Mouse (Mus musculus) adrenal gland, adult 8-10 months (tissue): ENCODE measurements around the gene Gli1. TPM values are rescaled to one million over a fixed set of nuclear protein-coding genes. Genes with fewer than 3 reads are reported as not detected.

Experiments
- DNase-seq: peaks from one replicate; pipeline ENCODE4 v3.0.0; 2022
- total RNA-seq, 4 experiments: library from RNA; stranded (reverse); gene quantifications; 2 replicates each; pipeline ENCODE4 v1.2.4; 2022

The Gli1 gene
- total RNA-seq, result 1 to 10 TPM; 4.4 to 6.4 (median 5.2) TPM

DNA sequence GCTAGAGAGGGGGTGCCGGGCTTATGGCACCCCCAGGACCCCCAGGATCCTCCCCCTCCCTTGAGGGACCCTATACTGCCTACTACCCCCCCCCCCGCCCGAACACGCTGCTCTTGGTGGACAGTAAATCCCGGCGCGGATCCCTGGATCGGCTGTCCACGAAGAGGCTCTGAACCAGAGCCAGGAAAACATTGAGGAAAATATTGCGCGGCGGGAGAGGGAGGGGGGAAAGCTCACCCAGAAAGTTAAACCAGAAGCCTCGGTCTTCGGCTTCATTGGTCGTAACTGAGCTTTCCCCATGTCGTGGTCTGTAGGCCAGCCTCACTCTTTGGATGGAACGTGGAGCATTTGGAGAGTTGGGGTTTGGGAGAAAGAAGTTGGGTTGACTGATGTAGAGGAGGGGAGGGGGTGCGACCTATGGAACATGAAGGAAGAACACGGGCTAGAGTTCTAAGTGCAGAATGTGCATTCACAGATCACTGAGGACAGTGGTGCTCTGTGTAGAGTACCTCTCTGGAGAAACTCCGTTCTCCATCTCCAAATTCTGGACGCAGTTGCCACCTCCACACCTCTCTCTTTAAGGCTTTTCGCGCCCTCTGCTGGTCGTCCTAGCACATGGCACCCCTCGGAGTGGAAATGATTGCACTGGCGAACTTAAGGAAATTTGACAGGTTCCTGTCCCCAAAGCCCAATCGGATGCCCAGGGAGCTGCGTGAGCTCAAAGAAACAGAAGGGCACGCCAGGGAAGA lies at the start of gene Gli1:
Gene Gli1, minus strand, starts transcription at position 84 of the 749 bp plus-strand sequence.
- DNase-seq, result peak; percentile 73

DNA sequence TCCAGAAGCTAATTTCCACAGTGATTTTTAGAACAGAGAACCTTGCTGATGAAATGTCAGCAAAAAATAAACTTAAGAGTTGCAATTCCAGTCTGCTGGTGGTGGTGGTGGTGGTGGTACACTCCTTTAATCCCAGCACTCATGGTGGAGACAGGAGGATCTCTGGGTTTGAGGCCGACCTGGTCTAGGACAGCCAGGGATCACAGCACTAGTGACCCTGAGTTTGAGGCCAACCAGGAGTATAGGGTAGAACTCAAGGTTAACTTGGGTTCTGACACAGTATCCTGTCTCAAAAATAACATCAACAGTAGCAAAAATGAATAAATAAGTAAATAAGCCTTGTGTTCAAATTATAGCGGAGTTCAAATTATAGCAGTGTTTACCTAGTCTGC lies 40.0 kb upstream of the Gli1 start:
- DNase-seq, result no peak

DNA sequence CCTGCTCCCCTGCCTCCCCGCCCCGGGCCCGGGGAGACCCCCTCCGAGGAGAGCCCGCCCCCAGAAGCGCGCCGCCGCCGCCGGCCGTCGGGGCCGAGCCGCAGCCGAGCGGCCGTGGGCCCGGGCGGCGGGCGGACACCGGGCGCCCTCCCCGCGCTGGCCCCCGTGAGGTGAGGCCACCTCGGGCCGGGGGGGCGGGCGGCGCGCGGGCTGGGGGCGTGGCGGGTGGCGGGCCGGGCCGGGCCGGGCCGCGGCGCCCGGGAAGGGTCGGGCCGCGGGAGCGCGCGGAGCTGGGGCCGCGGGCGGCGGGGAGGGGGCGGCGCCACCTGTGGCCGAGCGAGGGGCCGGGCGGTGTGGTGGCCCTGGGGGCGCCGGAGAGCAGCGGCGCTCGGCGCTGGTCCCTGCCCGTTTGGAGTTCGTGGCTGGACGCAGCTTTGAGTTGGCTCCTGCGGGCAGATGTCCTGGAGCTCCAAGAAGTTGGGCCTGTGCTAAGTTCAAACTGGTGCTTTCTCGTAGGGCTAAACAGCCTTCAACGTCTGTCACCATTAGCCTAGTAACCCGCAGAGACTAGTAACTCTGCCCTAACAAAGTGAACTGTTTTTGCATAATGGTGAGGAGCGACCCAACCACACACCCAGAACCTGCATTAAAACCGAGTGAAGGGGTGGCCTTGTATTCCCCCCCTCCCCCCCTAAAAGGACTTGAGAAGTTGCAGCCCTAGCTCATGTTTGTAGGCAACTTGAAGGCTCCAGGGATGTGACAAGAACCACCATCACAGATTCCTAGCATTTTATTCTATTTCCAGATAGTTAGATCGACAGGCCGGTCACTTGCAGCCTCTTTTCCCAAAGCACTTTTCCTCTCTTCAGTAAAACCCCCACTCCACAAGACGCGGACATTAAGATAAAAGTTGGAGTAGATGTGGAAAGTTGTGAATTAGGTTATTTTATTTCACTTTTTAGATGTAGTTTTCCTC lies 39.3 kb upstream of the Gli1 start:
- DNase-seq, result peak; percentile 36

DNA sequence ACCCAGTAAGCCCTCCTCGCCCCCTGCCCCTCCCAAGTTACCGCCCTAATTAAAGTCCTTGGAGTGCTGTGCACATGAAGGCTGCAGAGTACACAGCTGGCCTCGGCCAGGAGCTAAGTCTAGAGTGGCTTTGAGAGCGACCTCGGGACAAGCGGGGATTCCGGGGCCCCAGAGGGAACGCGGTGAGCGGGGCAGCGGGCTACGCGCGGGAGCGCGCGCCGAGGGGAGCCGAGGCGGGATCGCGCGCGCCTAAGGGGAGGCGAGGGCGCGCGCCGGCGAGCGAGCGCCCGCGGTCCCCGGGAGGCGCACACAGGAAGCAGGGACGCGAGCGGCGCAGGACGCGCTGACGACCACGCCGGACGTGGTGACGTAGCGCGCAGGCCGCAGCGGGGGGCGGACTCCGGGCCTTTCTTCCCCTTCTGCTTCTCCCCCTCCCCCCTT lies 38.5 kb upstream of the Gli1 start, which contains the start of gene R3hdm2:
Gene R3hdm2, plus strand, starts transcription at position 77 of the 441 bp plus-strand sequence.
- DNase-seq, result peak; percentile 85

DNA sequence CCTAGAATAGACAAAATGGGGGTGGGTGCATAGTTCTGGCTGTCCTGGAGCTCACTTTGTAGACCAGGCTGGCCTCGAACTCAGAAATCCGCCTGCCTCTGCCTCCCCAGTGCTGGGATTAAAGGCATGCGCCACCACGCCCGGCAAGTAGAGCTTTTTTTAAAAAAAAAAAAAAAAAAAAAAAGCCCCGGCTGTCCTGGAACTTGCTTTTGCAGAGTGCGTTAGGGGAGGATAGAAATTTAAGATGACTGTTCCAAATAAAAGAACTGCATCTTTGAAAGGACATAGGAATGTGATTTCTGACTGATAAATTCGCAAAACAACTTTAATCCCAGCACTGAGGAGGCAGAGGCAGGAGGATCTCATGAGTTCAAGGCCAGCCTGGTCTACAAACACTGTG lies 37.9 kb upstream of the Gli1 start:
- no peak for DNase-seq

DNA sequence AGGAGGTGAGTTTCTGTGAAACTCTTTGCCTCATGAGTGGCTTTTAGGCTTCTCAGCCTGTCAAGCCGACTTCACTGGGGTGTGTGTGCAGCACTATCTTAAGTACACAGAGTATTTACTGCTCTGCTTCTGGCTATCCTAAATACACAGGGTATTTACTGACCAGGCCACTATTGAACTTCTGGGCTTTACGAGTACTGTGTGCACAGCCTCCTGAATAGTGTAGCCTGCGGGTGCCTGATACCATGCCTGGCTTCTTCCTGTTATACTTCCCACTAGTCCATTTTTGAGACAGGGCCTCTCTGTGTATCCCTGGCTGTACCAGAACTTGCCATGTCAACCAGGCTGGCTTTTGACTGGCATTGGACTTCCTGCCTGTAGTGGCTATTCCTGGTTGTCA lies 35.9 kb upstream of the Gli1 start:
- DNase-seq, result no peak

DNA sequence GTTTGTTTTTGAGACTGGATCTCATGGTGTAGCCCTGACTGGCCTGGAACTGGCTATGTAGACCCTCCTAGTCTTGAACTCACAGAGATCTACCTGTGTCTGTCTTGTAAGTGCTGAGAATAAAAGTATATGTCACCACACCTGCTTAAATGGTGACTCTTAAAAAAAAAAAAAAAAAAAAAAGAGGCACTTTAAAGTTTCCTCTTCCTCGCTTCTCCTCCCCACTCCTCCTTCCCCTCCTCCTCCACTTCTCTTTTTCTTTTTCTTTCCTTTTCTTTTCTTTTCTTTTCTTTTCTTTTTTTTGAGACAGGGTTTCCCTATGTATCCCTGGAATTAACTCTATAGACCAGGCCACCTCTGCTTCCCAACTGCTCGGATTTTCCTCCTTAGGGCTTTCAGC lies 29.2 kb upstream of the Gli1 start:
- no peak for DNase-seq

DNA sequence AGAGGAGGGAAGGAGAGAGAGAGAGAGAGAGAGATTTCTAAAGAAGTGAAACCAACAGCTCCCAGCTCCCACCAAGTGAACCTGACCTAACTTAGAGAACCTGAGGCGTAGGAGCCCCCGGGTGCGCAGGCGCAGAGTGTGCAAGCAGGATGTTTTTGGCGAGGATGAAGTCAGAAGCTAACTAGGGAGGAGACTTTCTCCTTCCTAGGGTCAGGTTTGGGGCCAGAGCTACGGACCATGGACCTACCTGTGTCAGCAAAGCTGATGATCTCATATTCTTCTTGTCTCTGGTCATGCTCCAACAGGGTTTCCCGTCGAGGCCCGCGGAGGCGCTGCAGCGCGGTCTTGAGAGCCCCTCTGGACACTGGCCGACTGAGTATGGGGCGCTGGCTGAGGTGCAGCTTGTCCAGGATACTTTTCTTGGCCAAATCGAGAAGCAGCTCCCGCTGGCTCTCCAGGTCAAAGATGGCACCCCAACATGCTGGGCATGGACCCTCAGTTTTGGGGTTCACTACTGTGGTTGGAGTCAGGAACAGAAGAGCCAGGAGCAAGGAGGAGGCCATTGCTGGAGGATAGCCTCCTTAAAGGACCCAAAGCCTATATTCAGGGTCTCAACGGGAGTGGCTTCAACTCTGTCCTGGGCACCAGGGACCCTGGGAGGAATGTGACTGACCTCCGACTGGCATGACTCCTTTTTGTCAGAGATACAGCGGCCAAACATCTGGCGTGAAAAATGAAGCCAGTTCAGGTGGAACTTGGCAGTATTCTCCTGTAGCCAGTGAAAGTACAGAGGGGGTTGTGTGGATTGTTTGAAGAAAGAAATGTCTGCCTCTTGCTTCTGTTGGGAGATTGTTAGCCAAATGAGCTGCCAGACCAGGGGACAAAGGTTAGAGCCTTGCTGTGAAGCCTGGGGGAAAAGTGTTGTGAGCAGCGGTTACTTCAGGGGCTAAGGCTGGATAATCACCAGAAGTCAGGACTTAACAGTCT lies 28.4 kb upstream of the Gli1 start, which contains the start of gene Inhbc:
Gene Inhbc, minus strand, starts transcription at position 598 of the 987 bp plus-strand sequence.
- DNase-seq, result no peak

DNA sequence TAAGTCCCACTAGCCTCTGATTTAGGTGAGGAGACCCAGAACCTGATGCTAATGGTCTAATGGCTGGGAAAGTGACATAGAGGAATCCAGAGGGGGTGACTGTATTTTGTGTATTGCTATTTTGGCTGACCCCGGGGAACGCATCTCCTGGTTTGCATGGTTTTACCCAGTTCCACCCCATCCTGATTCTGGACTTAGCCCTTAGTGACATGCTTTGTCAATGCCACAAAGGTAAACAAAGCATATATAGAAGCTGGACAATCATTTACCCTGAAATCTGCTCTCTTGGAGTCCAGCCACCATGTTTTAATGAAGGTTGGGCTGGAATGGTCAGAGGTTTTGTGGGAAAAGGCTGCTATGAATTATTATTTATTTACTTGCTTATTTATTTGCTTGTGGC lies 26.5 kb upstream of the Gli1 start:
- DNase-seq, result no peak

DNA sequence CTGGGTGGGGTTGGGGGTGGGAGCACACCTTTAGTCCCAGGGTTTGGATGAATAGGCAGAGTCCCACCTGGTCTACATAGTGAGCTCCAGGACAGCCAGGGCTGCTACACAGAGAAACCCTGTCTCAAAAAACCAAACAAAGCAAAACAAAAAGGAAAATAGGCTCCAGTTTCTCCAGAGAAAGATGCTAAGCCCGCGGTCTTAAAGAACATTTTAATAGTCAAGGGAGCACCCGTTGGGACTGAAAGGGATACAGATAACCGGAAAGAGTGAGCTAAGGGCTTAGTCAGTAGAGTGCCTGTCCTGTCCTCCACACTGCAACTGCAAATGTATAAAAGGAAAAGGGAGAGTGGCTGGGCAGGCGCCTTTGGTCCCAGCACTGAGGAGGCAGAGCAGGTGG lies 25.3 kb upstream of the Gli1 start:
- DNase-seq, result no peak

DNA sequence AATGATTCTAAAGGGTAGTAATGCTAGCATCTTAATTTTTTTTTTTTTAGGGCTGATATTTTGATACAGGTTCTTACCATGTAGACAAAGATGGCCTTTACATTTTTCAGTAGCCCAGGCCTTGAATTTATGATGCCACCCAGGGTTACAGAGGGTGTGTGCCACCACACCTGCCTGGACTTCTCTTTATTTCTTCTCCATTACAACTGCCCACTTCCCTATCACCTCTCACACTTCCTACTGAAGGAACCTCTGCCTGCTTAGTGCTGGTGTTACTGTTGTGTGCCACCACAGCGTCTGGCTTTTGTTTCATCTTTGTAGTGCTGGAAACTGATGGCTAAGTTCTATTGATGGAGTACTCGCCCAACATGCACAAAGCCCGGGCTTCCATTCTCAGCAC lies 18.9 kb upstream of the Gli1 start:
- DNase-seq, result no peak

DNA sequence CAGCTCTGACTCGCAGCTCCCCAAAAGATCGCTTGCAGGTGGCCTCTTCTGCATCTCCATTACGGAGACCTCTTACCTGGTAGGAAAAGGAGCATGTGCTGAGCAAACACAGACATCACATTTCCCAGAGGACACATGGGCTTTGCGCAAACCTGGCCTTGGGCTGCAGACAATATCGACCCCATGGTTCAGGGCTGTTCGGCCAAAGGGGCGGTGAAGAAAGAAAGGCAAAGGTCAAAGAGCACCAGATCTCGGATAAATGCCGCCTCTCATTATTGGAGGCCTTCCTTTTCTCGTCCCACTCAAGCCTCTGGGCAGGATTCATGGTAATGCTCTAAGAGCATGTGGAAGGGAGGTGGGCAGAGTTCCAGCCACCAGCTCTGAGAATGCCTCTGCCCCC lies 13.6 kb upstream of the Gli1 start:
- no peak for DNase-seq

DNA sequence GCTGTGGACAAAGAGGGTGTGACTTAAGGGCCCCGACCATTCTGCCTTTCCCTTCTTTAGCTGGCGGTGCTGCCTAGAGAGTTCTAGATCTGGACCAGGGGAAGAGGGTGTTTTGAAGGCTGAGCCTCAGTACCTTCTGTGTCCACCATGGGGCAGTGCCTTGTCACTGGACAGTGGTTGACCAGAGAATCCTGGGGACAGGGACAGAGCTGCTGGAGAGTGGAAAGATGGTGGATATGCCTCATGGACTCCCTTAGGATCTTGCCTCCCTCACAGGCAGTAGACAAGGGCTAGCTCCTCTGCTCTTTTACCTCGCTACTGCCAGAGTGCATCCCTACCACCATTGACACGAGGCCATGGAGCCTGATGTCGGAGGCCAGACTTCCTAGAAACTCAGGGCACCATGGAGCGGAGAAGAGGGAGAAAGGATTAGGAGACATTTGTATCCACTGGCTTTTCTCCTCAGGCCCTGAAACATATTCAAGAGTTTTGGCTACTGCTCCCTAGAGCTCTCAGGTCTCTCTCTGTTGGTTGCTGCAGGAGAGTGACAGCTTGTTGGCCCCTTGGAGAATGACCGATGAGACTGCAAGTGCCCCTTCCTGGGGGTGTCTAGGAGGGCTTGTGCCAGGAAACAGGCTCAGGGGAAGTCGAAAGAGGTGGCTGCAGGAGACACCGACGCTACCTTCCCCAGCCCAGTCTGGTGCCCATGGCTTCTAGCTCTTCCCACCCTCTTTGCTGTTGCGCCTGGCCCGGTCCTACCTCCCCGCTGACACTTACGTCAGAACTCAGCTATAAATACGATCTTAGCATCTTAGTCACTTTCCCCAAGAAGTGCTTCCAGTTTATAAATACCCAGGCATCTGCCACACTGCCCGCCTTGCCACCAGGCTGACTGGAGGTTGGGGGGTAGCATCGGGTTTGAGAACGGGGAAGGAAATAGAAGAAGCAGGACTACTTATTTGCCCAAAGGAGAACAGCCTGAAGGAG lies 12.4 kb upstream of the Gli1 start, which contains the start of gene Inhbe:
Gene Inhbe, minus strand, starts transcription at position 503 of the 987 bp plus-strand sequence.
- no peak for DNase-seq

DNA sequence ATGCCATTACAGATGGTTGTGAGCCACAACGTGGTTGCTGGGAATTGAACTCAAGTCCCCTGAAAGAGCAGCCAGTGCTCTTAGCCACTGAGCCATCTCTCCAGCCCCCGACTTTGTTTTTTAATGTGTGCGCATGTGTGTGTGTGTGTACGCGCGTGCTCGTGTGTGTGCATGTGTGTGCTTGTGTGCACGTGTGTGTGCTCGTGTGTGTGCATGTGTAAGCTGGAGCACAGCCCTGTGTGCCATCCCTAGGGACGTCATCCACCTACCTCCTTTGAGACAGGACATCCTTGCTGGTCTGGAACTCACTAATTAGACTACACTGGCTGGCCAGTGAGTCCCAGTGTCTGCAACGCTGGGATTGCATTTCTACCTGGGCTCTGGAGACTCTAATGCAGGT lies 11.0 kb upstream of the Gli1 start:
- DNase-seq, result no peak

DNA sequence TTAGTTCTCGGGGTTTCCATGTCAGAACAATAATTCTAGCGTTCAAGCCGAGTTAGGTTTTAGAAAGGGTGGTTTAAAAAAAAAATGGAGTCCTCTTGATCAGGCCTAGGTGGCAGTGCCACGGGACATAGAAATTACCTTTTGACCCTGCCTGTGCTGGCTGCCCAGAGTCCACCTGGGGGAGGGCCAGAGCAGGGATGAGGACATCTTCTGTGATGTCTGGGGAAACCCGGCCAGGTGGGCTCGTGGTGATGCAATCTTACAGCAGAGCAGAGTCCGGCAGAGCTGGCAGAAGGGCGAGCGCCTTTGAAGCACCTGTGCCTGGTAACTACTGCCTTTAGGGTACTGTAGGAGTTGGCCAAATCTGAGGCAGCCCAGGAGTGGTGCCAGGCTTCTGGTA lies 10.4 kb upstream of the Gli1 start:
- DNase-seq, result no peak

DNA sequence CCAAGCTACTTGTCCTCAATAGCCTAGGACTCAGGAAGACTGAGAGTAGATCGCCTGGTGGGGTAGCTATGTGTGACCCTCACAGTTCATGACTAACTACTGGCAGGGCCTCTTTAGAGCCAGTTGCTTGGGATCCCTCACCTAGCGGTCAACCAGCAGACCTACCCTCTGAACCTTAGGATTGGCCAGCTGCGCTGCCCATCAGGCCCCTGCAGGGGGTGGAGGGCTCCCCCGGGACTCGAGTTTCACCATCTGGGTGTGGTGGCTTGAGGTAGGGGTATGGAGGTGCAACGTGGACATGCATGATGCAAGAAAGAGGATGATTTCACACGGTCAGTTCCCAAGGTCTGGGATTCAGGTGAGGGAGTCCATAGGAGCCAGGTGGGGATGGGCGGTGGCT lies 9.9 kb upstream of the Gli1 start:
- no peak for DNase-seq

DNA sequence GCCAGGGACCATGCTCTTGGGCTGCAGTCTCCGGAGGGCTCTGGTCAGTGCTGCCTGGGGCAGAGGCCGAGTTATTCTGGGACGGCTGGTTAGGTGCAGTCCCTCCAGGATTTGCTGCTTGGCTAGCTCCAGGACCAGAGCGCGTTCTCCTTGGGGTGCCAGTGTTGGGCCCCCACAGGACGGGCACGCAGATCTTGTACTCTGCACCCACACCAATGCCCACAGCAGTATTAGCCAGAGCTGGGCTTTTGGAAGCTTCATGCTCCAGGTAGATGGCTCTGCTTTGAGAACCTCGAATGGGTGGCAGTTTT lies 9.5 kb upstream of the Gli1 start:
- no peak for DNase-seq

DNA sequence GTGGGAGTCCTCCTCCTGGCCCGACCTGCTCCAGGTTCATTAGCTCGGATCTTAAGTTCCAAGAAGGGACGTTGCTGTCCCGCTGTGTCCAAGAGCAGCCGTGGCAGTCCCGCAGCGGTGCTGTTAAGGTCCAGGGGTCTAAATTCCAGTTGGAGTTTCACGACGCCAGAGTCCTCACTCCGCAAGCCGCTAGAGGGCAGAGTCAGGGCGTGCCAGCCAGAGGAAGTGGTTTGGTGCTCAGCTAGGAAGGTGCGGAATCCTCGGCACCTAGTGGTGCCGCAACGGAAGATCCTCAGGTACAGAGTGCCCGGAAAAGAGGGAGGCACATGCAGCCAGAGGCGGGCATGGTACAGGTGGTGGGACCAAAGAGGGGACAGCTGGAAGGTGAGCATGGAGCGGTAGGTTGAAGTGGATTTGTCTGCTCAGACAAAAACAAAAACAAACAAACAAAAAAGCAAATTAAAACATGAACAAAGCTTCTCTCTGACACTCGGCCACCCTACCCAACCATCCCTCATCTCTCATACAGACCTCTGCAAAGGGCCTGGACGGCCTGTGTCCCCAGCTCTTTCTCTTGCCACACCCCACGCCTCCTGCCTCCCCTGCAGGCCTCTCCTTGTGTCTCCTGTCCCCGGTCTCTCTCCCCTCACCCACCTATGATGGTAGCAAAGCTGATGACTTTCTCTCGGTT lies 9.0 kb upstream of the Gli1 start:
- DNase-seq, result no peak

DNA sequence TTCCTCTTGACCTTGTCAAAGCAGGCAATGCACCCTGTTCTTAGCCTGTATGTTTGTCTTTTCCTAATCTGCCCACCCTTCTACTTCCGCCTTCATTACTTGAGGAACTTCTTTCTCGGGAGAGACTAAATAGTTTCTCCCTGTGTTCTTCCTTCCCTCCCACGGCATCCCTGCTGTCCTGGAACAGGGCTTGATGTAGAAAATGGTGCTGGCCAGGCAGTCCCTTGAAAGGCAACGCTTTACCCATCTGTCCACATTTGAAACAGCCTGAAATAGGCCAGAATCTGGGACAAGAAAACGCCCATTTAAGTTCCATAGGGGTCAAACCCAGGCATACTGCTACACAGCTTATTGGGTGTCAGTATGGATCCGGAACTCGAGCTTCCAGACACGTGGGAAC lies 8.0 kb upstream of the Gli1 start:
- DNase-seq, result no peak

DNA sequence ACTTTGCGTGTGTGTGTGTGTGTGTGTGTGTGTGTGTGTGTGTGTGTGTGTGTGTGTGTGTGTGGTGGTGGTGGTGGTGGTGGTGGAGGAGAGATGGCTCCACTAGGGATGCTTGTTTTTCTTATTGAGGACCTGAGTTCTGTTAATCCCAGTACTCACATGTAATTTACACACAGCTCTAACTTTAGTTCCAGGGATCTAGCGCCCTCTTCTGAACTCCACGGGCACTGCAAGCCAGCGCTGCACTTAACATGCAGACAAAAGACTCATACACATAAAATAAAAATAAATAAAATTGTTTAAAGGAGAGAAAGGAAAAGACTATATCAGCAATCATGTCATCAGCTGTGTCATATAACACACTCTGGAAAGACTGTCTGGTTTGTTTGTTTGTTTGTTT lies 7.2 kb upstream of the Gli1 start:
- no peak for DNase-seq
